ENCODE assay signal across 8 mouse cellular contexts in the genomic region with DNA sequence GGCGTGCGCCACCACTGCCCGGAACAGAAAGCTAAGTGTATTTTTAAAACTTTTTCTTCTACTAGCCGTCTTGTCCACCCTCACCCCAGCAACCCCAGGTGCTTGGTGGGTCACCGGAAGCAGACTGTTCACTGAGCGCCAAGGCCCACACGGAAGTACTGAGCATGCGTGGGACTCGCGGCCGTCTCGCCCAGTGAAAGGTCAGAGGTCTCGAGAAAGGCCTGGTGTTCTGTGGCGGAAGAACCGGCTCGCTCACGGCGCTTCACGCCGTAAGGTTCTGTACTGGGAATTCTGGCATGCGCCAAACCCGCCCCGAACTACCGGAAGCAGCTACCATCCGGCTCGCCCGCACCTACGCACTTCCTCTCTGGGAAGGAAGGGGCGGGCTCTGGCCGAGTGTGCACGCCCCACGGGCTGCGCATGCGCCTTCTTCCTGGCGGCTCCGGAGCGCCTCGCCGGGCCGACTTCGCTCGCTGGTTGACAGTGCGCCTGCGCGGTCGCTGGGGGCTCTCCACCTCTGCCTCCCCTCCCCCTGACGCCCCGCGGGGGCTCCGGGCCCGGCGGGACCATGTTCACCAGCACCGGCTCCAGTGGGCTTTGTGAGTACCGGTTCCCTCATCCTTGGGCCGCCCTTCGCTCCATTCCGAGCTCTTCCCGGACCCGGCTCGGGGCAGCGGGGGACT. TPM values are rescaled to one million over a fixed set of nuclear protein-coding genes. Genes with fewer than 3 reads are reported as not detected.
DNase-seq lines count a peak whose midpoint lies in the region; ATAC-seq and TF ChIP-seq lines count a peak whose summit lies in the region.

A gene (plus strand): TSS at position 445 of the 683 bp plus-strand sequence.

- intact Hi-C loops in gastrocnemius, adult 2 months (cut with DNase I), result loop anchor here (5.0 kb wide), 1 partner anchor 81 kb away; a partner anchor contains a TSS
- intact Hi-C loops in left cerebral cortex, adult 2 months (cut with DNase I), result loop anchor here (1.0 to 2.0 kb wide), 2 partner anchors 80 to 228 kb away; no protein-coding TSS in a partner anchor

- H3K4me1 ChIP-seq in hindbrain, postnatal 0 days (ENCODE audit: insufficient read depth, low read length), result no peaks in the 10 kb centered on the region

- H3K36me3 ChIP-seq in hindbrain, postnatal 0 days (ENCODE audit: insufficient read depth, low read length), result no peaks in the 10 kb centered on the region

- under 1% methylated on average over 60 of the region's 61 CpGs for WGBS in hindbrain, postnatal 0 days

- H3K4me2 ChIP-seq in hindbrain, postnatal 0 days (ENCODE audit: low read depth, low read length), result peak within 1 kb of the TSS; percentile 90

- H3K27ac ChIP-seq in gastrocnemius, adult 2 months, result peak within 1 kb of the TSS; percentile 96
- peak within 1 kb of the TSS; percentile 76 for H3K27ac ChIP-seq in hindbrain, postnatal 0 days
- peak within 1 kb of the TSS; percentile 96 for H3K27ac ChIP-seq in left cerebral cortex, adult 2 months

- no peaks in the 10 kb centered on the region for H3K9me3 ChIP-seq in hindbrain, postnatal 0 days (ENCODE audit: low read length)

- peak; percentile 100 for DNase-seq in ZHBTc4 (ENCODE audit: low read depth, low spot score)
- DNase-seq in gastrocnemius, adult 2 months, result peak; percentile 99
- DNase-seq in hindbrain, postnatal 0 days (ENCODE audit: low spot score), result peak; percentile 99
- DNase-seq in left cerebral cortex, adult 2 months (ENCODE audit: extremely low spot score in 1 of 2, low spot score in 2 of 2), result peak; percentile 99
- peak; percentile 97 to 98 for DNase-seq in right cerebral cortex, adult 2 months (ENCODE audit: low spot score in 2 of 2)
- peak; percentile 98 for DNase-seq in urinary bladder, postnatal 14 days (ENCODE audit: low spot score)

- H3K4me3 ChIP-seq in gastrocnemius, adult 2 months, result peak within 1 kb of the TSS; percentile 96
- H3K4me3 ChIP-seq in hindbrain, postnatal 0 days (ENCODE audit: low read length), result peak within 1 kb of the TSS; percentile 63
- H3K4me3 ChIP-seq in left cerebral cortex, adult 2 months, result peak within 1 kb of the TSS; percentile 100

- no peaks in the 10 kb centered on the region for H3K27me3 ChIP-seq in hindbrain, postnatal 0 days (ENCODE audit: insufficient read depth, low read length)

- H3K9ac ChIP-seq in hindbrain, postnatal 0 days (replicated peaks; ENCODE audit: low read length), result peak within 1 kb of the TSS; percentile 79

- TF ChIP-seq CTCF in gastrocnemius, adult 2 months (IDR thresholded peaks at IDR 0.05), result 0 out of 2 replicates have a peak, but pooled peaks have one; percentile 1
- TF ChIP-seq CTCF in hindbrain, postnatal 0 days (IDR thresholded peaks at IDR 0.05; ENCODE audit: low read depth), result no peak; the same call in 1 of the 2 replicates
- peak; percentile 2; the same call in 1 of the 2 replicates for TF ChIP-seq CTCF in left cerebral cortex, adult 2 months (IDR thresholded peaks at IDR 0.05)

- ATAC-seq in common myeloid progenitor, adult 5-6 weeks (replicated peaks; ENCODE audit: low read depth, poor library complexity, severe bottlenecking), result peak; percentile 94
- ATAC-seq in hindbrain, postnatal 0 days, result peak; percentile 99
- ATAC-seq in megakaryocyte, adult 5-6 weeks (ENCODE audit: poor library complexity, severe bottlenecking), result peak; percentile 92

RNA-seq across cellular contexts. Expression of the gene that starts here (rescaled TPM):
- 19.1 and 33.3 TPM in 2 replicates for total RNA-seq in common myeloid progenitor, adult 5-6 weeks (2017)
- 10 to 100 TPM; 31.5 to 35.8 TPM for total RNA-seq in gastrocnemius, adult 2 months (2021)
- 42.9 and 45.6 TPM in 2 replicates for total RNA-seq in hindbrain, postnatal 0 days (2014; rRNA removed)
- 55.4 and 55.8 TPM in 2 replicates for polyA plus RNA-seq in hindbrain, postnatal 0 days (2015; fragmentation: Nextera tagmentation; extraction: Ambion mirVana)
- total RNA-seq in left cerebral cortex, adult 2 months (2021), result 10 to 100 TPM; 34.0 to 36.9 TPM
- 34.2 and 35.6 TPM in 2 replicates for total RNA-seq in megakaryocyte, adult 5-6 weeks (2015)
- 19.3 and 27.3 TPM in 2 replicates for total RNA-seq in megakaryocyte, adult 5-6 weeks (2017)

Comparison
In these comparisons a context has a peak if more than half of its experiments do, and no peak if none do; other contexts are left out.
1. Peak in every context shown above with its lines: DNase-seq, ATAC-seq, H3K4me3 ChIP-seq and H3K27ac ChIP-seq.